Mouse (Mus musculus): Measurements from ENCODE around the gene Lgmn.
A peak's percentile ranks its signal among the peaks of the same experiment; 100 is the strongest.

Gene Lgmn

GRCm38 (mm10) chr12:102432238-102432637 lies 7.4 kb downstream of the Lgmn start:
- DNase-seq (ENCODE audit: low spot score), result no peak

- DNase-seq (ENCODE audit: low spot score), result no peak
These were observed 9.4 kb downstream of the Lgmn start for GRCm38 (mm10) chr12:102430228-102430627.

GRCm38 (mm10) chr12:102429656-102430055 lies 10.0 kb downstream of the Lgmn start:
- DNase-seq (ENCODE audit: low spot score), result no peak

GRCm38 (mm10) chr12:102426285-102426684 lies 13.3 kb downstream of the Lgmn start:
- no peak for DNase-seq (ENCODE audit: low spot score)

GRCm38 (mm10) chr12:102425048-102425578 lies 14.5 kb downstream of the Lgmn start:
- DNase-seq (ENCODE audit: low spot score), result no peak

GRCm38 (mm10) chr12:102424456-102424855 lies 15.2 kb downstream of the Lgmn start:
- DNase-seq (ENCODE audit: low spot score), result no peak

- DNase-seq (ENCODE audit: low spot score), result no peak
These were observed 16.0 kb downstream of the Lgmn start for GRCm38 (mm10) chr12:102423625-102424024.

GRCm38 (mm10) chr12:102422623-102423320 lies 16.8 kb downstream of the Lgmn start:
- DNase-seq (ENCODE audit: low spot score), result no peak

GRCm38 (mm10) chr12:102422065-102422464 lies 17.5 kb downstream of the Lgmn start:
- DNase-seq (ENCODE audit: low spot score), result no peak

- DNase-seq (ENCODE audit: low spot score), result no peak
These were observed 19.3 kb downstream of the Lgmn start for GRCm38 (mm10) chr12:102420168-102420890.

- peak; percentile 46 for DNase-seq (ENCODE audit: low spot score)
These were observed 20.1 kb downstream of the Lgmn start for GRCm38 (mm10) chr12:102419544-102419943.

- DNase-seq (ENCODE audit: low spot score), result no peak
These were observed 21.9 kb downstream of the Lgmn start for GRCm38 (mm10) chr12:102417701-102418100.

GRCm38 (mm10) chr12:102416955-102417510 lies 22.6 kb downstream of the Lgmn start:
- no peak for DNase-seq (ENCODE audit: low spot score)

GRCm38 (mm10) chr12:102416391-102416837 lies 23.2 kb downstream of the Lgmn start:
- no peak for DNase-seq (ENCODE audit: low spot score)

- DNase-seq (ENCODE audit: low spot score), result no peak
These were observed 24.9 kb downstream of the Lgmn start for GRCm38 (mm10) chr12:102414686-102415085.

GRCm38 (mm10) chr12:102413171-102413570 lies 26.4 kb downstream of the Lgmn start:
- no peak for DNase-seq (ENCODE audit: low spot score)

GRCm38 (mm10) chr12:102398588-102398987 lies 41.0 kb downstream of the Lgmn start:
- no peak for DNase-seq (ENCODE audit: low spot score)

GRCm38 (mm10) chr12:102395998-102396991 lies 43.3 kb downstream of the Lgmn start:
- DNase-seq (ENCODE audit: low spot score), result no peak

- peak; percentile 43 for DNase-seq (ENCODE audit: low spot score)
These were observed 44.1 kb downstream of the Lgmn start for GRCm38 (mm10) chr12:102395537-102395936.

GRCm38 (mm10) chr12:102394496-102394895 lies 45.1 kb downstream of the Lgmn start:
- no peak for DNase-seq (ENCODE audit: low spot score)

- DNase-seq (ENCODE audit: low spot score), result no peak
These were observed 47.6 kb downstream of the Lgmn start for GRCm38 (mm10) chr12:102391982-102392381.

GRCm38 (mm10) chr12:102391109-102391508 lies 48.5 kb downstream of the Lgmn start:
- no peak for DNase-seq (ENCODE audit: low spot score)

Measured in layer of hippocampus, adult 11-12 months (tissue).